Mouse (Mus musculus): Measurements from ENCODE around the gene Magi1. TPM values are rescaled to one million over a fixed set of nuclear protein-coding genes. Genes with fewer than 3 reads are reported as not detected.

The Magi1 gene
- total RNA-seq, 2 experiments from 2014 or later: 28.5 to 28.7 TPM

DNA sequence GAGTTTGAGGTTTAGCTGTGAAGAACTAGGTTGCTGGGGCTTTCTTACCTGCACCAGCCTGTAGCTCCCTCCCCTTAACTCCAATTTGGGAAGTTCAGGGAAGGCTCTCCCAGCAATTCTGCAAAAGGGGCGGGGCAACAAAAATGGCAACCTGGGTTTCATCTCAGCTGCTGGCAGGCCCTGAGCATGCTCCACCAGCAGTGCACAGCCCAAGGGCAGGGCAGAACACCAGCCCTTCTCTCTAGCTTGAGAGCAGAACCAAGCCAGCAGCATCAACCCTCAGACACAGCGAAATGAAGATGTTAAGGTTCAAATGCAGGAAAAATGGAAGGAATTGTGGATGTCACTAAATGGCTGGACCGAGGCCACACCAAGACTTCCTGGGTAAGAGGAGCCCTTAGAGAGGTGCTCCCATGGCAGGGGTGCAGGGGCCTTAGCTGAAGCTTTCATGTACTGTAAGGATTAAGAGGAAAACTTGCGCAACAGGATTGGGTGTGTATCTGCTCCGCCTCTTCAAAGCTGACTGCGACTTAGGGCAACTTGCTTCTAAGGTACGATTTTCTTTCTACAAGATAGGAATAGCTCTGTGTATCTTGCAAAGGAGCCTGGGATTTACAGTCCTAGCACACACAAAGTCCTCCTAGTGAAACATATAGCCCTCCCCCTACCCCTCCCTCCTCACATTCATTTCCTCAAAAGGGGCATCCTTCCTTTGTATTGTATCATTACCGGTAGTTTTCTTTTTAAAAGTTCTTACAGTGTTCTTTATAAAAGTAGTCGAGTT is 118.8 kb downstream of the Magi1 start:
- intact Hi-C loops (cut with DNase I): no loop called here
- no peak for DNase-seq

DNA sequence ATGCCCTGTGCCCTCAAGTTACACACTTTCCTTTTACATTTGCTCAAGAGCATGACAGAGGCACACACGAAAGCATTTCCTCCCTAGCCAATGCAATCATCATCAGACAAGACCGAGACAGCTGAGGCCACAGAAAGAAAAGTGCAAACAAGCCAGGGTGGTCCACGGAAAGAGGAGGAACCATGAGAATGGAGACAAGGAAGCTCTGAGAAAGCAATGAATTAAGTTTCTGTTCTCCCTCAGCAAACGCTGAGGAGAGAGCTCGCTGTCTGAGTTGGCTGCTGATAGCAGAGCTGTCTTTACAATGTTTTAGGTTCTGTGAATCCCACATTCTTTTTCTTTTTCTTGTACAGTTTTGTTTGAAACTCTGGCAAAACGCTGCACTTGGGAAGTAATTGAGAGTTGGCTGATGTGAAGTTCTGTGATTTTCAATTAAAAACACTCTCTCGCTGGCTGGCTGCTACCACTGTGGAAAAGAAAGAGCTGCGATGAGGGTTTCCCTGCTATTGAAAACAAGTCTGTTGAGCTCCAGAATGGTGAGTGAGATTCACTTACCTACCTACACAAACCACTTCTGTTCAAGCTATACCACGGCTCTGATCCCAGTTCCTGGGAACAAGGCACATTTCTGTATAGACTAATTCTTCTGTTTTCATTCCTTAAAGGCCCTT is 120.3 kb downstream of the Magi1 start:
- no peak for DNase-seq
- intact Hi-C loops (cut with DNase I): no loop called here

DNA sequence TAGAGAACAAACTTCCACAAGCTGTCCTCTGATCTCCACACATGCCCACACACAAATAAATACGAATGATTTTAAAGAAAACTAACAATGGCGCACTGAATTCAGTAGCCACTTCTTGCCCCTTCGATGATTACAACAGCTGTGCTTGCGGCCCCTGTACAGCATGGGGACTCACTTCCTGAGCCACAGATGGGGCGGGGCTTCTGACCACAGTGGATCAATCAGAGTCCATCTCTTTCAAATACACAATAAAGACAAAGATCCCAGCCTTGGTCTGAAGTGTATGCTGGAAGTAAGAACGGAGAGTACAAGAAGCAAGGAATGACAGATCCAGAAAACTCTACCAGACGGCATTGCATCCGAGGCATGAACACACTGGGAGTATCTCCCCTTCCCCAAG is 120.8 kb downstream of the Magi1 start:
- no peak for DNase-seq
- intact Hi-C loops (cut with DNase I): no loop called here

DNA sequence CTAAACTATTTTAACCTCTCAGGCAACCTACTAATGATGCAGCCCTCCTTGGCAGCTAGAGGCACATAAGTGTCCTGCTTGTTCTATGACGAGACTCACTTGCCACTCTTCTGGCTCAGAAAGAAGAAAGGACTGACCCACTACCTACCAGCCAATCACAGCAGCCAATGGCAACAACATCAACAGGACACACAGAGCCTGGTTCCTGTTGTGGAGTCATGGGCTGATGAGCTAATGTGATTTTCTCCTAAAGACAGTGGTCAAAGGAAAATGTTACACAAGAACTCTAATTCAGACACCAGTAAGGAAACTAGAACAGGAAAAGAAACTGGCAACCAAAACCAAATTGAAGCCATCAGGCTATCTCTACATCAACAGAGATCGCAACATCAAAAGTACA is 124.5 kb downstream of the Magi1 start:
- no peak for DNase-seq
- intact Hi-C loops (cut with DNase I): no loop called here

DNA sequence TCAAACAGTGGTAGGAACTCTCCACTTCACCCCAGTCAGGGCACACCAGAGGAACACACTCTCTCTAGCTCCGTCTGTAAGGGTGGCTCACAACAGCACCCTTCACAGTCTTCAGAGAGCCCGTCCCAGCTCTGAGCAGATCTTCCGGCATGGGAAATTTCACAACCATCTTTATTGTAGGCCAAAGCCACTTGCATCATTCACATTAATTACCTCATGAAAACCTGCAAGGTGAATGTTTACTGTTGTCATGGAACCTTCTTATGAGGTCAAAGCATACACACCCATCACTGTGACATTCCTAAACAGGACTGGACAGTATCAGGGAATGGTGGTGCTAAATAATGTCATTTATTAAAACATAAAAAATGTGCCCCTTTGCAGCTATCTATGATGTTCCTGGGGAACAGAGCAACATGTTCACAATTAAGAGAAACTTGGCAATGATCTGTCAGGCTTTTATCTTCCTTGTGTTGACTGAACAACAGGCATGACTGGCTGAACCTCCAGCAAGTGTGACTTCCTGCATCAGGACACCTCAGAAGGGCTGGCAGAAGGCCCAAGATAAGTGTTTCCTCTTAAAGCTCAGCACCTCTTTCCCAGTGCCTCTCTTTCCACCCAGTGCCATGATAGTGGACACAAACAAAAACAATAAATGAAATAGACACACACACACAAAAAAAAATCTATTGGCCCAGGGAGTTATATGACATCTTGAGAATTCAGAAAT is 125.4 kb downstream of the Magi1 start:
- intact Hi-C loops (cut with DNase I): no loop called here
- DNase-seq: peak in 1 of 2 experiments; percentile 47

DNA sequence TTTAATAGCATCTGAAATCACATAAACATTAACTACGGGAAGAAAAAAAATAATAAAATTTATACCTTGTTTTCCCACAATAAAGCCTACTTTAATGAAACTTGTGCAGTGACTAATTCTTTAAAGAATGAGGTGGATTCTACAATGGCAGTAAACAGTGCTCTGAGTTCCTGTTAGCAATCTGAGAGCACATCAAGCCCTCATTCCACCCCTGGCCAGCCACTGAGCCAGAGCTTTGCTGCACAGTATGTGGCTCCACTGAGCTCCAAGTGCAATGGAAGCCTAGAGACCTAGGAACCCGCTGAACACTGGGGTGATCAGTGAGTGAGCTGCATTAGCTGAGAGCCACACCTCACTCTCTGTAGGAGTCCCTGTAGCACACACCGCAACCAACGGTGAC is 127.7 kb downstream of the Magi1 start:
- intact Hi-C loops (cut with DNase I): no loop called here
- no peak for DNase-seq

DNA sequence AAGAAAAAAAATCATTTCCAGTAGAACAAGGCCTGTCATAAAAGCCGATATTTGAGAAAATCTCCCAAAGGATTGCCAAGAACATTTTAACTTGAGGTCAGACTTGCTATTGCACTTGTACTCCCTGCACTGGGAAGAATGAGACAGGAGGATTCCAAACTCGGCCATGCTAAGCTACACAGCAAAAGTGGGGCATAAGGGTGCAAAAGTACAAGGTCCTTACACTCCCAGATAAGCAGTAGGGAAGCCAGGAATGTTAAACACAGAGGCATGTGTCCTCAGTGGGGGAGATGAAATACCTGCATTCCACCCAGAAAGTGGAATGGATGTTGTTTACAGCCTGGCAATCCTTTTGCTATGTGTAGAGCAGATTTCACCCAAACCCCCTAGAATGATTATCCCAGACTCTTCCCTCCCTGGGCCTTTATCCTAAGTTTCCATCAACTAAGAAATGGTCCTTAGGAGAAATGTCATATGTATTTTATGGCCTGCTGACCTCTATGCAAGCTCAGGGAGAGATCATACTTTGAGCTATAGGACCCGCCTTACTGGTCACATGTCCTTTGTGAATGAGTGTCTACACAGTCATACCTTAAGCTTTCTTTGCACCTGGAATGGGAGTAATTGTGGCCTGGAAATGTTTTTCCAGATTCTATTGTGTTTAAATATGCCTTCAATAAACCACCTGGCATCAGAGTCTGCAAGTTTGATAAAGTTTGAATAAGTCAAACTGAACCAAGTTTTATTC is 128.7 kb downstream of the Magi1 start:
- DNase-seq: no peak
- intact Hi-C loops (cut with DNase I): no loop called here

DNA sequence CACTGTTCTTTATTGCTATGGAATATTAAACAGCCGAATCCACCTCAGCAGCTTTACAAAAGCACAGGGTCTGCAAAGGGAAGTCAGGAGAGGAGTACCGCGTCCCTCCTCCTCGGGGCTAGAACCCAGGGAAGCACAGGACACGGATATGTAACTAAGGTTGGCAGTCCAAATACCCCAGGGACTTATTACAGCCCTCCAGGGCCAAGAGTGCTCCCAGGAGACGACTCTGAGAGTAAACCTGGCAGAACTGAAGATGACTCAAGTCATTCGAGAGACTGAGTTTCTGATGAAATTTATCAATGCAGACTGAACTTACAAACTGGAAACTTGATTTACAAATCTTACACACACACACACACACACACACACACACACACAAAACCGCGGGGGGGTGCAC is 130.8 kb downstream of the Magi1 start:
- intact Hi-C loops (cut with DNase I): no loop called here
- DNase-seq: no peak

DNA sequence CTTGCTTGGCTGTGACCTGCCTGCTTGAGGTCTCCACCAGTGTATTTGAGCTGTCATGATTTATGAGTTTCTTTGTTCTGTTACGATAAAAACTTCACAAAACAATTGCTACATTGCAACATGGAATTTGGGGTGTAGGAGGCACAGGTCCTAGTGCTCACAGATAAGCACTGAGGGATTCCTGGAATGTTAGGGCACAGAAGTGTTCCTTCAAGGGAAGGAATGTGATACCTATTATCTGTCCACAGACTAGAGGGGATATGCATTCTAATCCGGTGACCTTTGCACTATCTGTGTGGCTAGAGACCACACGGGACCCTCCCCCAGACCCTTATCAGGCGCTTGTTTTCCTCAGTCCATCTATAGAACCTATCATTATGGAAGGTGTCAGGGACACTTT is 132.8 kb downstream of the Magi1 start:
- intact Hi-C loops (cut with DNase I): no loop called here
- no peak for DNase-seq

DNA sequence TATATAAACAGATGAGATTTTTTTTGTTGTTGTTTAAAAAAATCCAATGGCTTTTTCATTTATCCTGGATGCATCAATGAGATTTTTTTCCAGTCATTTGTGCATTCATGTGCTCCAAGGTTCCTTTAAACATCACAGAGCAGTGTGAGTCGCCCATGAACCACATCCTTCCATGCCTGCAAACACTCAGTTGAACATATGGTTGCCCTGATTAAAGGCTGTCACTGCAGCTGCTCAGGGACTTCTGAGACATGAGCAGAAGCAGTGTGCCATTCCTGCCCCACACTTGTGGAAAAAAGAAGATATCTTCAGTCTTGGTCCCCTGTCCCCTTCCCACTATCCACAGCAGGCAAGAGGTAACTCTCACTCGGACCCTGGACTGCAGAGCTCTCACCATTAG is 133.9 kb downstream of the Magi1 start:
- intact Hi-C loops (cut with DNase I): no loop called here
- DNase-seq: no peak

DNA sequence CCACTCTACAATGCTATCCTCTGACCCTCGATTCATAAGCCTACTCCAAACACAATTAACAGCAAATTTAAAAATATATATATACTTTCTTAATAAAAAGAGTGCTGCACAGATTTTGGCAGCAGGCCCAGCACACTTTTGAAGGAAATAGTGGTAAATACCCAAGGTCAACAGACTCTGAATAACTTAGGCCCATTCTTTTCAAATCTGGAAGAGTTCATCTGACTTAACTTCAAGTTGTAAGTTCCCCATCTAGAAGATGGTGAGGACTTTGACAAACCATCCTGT is 137.6 kb downstream of the Magi1 start:
- no peak for DNase-seq
- intact Hi-C loops (cut with DNase I): loop anchor here (2.0 kb wide), 1 partner anchor 37 kb away; no protein-coding TSS in a partner anchor

DNA sequence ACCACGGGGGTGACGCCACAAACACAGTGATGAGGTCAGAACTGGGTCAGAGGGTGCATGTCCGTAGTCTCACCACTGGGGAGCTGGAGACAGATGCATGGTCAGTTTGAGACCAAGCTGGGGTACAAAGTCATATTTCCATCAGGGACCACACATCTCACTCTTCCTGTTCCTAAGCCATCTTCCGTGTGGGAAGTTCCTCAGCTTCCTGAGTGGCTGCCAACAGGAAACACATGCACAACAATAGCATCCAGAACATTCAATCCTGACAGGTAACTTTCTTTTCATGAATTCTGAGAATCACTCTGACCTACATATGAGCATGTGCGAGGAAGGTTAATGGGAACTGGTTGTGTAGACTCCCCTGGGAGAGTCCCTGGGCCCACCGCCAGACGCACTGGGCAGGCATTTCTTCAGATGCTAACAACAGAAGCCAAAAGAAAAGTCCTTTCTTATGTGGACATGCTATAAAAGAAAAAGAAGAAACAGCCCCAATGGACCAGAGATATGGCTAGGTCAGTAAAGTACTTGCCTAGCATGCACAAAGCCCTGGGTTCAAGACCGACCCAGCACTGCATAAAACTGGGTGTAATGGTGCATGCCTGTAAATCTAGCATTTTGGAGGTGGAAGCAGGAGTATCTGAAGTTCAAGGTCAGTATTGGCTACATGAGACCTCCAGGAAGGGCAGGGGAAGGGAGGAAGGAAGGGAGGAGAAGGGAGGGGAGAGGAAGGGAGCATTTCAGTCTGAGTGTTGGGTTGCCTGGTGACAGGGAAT is 138.1 kb downstream of the Magi1 start:
- intact Hi-C loops (cut with DNase I): loop anchor here (2.0 kb wide), 1 partner anchor 37 kb away; no protein-coding TSS in a partner anchor
- peak; percentile 81 to 88 for DNase-seq

DNA sequence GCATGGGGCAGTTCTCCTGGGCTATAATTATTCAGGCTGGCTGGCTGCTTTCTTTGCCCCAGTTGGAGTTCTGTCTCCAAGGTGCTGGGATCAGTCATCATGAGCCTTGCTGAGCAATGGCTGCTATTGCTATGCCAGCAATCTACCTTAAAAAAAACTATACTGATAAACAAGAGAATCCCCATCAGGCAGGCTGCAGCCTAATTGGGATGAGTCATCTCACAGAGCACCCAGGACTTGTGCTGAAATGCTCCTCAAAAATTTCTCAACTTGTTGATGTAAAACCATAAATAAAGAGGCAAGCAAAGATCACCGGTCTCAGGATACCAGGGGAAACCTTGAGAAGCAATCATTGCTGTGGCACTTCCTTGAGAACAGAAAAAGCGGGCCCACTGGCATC is 141.2 kb downstream of the Magi1 start:
- DNase-seq: no peak
- intact Hi-C loops (cut with DNase I): loop anchor here (5.0 kb wide), 1 partner anchor 140 kb away; the partner anchor contains the start of gene Magi1

DNA sequence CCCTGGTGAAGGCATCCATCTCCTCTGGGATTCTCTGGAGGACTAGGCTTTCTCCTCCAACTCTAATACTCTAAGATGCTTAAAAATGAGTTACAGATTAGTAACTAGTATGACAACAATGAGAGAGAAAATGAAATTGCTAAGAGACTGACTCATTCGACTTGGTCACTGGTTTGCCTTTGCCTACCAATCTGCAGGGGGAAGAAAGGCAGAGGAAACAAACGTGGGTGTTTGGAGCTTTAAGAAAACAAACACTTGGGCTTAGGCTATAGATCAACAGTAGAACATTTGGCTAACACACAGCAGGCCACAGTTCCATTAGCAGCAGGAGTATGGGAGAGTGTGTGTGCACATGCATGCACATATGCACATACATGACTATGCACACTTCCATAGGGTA is 142.2 kb downstream of the Magi1 start:
- intact Hi-C loops (cut with DNase I): loop anchor here (2.0 to 5.0 kb wide), 2 partner anchors 61 to 141 kb away; partner anchors contain the start of gene Magi1
- DNase-seq: no peak

DNA sequence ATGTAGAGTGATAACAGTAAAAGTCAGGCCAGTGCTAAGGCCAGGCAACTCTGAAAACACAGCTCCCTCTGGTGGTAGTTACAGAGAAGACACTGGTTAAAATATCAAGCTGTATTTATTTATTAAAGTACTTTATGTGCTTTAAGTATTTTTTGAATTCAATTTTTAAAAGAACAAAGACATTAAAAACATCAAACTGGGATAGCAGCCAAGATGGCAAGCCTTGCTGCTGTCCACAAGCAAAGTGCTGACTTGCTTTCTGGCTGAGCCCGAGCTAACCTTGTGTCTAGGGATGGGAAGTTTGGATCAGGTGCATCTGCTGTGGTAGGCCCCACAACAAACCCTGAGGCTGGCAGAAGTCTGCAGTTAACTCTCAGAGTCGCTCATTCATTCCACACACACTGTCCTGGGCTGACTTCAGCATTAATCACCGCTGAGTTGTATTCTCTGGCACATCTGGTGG is 143.7 kb downstream of the Magi1 start:
- intact Hi-C loops (cut with DNase I): loop anchor here (2.0 to 10.0 kb wide), 4 partner anchors 59 to 548 kb away; partner anchors contain the start of gene Magi1
- DNase-seq: peak; percentile 26 to 38

DNA sequence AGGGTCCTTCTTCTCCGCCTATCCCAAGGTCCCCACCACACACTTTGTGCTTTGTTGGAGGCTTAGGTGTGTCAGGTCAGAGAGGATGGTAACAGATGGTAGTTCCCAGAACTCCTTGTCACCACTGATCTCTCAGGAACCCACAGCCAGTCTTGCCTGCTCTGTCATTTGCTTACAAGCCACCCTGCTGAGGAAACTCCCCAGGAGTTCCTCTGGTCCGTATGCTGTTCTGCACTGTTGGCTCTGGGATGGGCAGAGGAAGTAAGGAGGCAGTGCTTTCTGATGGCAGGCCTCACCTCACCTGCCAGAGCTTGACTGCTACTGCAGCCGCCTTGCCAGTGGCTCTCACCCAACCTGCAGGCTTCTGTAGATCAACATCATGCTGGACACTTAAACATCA is 147.0 kb downstream of the Magi1 start:
- intact Hi-C loops (cut with DNase I): loop anchor here (5.0 to 10.0 kb wide), 2 partner anchors 382 to 544 kb away; no protein-coding TSS in a partner anchor
- no peak for DNase-seq

DNA sequence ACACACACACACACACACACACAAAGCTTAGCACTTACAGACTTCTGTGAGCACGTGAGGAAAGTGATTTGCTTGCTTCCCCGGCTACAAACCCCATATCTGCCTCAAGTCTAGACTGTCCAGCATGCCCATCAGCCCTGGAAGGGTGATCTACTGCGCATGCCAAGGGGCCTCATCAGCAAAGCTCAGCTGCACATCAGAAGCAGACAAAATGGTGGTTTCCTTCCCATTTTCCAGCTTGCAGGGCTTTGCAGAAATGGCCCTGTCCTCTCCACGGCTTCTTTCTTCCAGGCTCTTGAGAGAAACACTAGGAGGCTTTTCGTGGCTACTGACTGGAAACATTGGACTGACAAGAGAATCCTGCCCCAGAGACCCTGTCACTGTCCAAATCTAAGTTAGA is 149.6 kb downstream of the Magi1 start:
- DNase-seq: no peak
- intact Hi-C loops (cut with DNase I): loop anchor here (10.0 kb wide), 1 partner anchor 379 kb away; no protein-coding TSS in a partner anchor

DNA sequence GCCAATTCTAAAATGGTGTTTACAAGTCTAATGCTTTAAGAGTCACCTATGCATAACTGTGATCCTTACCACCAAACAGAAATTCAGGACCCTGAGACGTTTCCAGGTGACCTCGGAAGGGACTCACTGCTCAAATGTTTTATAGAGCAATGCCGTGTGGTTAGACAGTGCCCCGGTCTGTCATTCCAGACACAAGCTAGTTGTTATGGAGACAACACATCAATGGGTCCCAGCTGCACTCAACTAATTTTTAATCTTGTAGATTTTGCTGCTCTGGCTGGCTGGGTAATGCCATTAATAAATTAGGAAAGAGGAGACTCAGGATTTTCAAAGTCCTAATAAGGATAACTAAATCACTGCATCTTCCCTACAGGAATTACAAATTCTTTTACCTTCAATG is 151.7 kb downstream of the Magi1 start:
- no peak for DNase-seq
- intact Hi-C loops (cut with DNase I): loop anchor here (10.0 kb wide), 1 partner anchor 377 kb away; no protein-coding TSS in a partner anchor

DNA sequence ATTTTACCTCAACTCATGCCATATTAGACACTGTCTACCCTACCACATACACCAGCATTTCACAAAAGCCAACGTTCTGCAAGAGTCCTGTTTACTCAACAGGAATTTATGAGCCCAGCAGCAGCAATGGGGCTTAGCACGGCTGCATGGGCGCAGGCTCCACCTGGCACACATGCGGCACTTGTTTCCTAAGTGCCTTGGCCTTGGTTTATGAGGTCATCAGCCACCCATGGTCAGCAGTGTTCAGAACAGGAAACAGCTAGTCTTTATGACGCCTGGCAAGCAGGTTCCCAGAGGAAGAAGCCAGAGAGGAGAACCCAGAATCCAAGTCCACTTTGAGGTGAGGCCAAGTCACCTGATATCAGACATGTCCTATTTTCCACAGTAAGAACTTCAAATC is 153.3 kb downstream of the Magi1 start:
- intact Hi-C loops (cut with DNase I): loop anchor here (10.0 kb wide), 1 partner anchor 376 kb away; no protein-coding TSS in a partner anchor
- DNase-seq: no peak

DNA sequence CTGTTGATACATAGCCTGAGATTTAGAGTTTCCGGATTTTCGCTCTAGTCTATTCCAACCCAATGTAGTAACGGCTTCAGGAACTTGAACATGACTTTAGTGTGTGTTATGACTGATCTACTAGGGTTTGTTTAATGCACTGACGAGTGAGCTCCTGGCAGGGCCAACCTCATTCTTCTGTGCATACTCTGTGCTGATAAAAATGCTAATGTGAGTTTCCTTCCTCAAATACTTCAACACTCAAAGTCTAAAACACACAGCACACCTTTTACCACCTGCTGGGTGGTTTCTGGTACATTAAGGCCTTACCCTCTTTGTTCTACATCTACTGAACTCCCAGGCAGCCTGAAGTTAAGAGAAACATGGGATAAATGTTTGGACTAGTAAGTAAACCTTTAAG is 157.0 kb downstream of the Magi1 start:
- DNase-seq: no peak
- intact Hi-C loops (cut with DNase I): no loop called here

Measured in heart, postnatal 10 days (tissue).